Mouse (Mus musculus): ENCODE data around the gene Gli2.

Gli2 gene

DNA sequence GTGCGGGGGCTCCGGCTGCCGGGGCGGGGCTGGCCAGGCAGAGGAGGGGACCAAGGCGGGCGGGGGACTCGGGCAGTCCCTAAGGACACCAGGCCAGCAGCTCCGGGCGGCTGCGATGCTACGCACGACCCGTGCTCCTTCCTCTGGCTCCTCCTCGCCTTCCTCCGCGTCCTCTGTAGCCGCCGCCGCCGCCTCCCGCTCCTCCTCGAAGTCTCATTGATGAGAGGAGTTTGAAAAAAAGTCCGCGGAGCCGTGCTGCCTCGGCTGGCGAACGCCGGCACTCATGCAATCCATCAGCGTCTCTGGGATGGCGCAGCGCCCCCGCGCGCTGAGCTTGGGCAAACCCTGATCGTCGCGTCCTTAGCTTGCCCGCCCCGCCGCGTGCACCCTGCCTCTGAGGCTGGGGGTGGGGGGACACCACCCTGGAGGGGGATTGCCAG, at the start of gene Gli2:
TSS of gene Gli2 (minus strand) at position 218 of the 440 bp plus-strand sequence.
- peak; percentile 80 for DNase-seq

DNA sequence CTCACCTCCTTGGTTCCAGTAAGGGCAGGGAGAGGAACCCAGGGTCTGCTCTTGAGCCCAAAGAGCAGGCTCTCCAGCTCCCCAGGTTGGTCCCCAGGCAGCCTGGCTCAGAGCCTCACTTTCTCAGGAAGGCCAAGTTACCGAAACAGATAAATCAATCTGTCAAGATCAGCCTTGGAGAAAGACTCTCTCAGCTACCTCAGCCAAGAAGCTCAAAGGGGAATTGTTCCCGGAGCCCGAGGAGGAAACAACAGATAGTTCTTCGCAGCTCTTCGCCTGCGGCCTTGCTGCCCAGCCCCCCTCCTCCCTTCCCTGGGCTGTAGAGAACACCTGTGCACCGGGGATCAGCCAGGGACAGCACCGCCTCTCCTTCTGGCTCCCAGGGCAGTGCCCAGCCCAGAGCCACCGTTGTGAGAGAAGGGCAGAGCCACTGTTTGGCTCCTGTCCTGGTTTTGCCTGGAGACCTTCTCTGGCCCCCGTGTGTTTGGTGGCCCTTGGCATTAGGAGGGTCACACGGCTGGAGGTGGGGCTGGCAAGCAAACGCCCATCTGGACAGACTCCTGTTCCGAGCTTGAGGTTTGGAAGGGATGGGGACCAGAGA, 44.6 kb upstream of the Gli2 start:
- no peak for DNase-seq

GRCm38 (mm10) chr1:119093739-119094138, 40.3 kb upstream of the Gli2 start:
- peak; percentile 81 for DNase-seq

- DNase-seq: peak; percentile 34
Measured at GRCm38 (mm10) chr1:119089887-119090620, 36.6 kb upstream of the Gli2 start.

- DNase-seq: peak; percentile 91
Measured at GRCm38 (mm10) chr1:119087539-119087938, 34.1 kb upstream of the Gli2 start.

GRCm38 (mm10) chr1:119085771-119086170, 32.4 kb upstream of the Gli2 start:
- no peak for DNase-seq

DNA sequence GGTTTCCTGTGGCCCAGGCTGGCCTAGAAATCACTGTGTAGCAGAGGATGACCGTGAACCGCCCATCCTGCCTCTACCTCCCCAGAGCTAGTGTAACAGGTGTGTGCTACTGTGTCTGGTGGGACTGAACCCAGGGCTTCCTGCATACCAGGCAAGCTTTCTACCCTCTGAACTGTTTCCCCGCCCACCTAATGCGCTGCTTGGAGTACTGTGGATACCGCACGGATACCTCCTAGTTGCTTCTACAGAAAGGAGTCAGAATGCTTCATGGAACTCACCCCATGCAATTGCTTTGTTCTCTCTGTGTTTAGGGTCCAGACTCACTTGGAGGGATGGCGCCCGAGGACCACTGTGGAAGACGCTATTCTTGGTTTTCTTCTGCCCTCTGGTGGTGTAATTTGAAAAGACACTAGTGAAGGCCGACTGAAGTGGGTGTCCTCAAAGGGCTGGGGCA, 30.1 kb upstream of the Gli2 start:
- peak; percentile 73 for DNase-seq

DNA sequence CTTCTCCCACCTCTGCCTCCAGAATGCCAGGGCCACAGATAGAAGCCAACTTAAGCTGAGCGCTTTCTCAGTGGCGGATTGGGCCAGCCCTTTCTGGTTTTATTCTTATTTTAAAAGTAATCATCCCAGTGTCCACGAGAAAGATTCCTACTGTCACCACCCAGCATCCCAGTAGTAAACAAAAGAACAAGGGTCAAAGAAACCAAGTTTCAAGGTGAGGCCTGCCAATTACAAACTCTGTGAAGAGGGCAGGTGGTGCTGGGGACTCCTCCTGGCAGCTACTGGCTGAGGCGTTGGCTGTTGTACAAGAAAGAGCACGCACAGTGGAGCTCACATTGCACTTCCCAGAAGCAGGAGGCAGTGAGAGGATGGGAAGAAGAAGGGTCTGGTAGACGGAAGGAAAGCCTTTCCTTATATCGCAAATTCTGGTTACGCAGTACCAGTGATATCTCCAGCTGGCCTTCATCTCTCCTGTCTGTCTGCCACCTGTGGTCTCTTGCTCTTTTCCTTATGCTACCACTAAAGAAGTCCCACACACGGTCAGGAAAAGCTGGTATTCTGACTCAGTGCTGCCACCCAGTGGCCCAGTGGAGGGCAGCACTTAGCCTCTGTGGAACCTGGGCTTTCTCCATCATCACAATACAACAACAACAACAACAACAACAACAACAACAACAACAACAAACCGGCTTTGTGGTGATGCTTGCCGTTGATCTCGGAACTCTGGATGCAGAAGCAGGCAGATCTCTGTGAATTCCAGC, 29.0 kb upstream of the Gli2 start:
- DNase-seq: peak; percentile 67

DNA sequence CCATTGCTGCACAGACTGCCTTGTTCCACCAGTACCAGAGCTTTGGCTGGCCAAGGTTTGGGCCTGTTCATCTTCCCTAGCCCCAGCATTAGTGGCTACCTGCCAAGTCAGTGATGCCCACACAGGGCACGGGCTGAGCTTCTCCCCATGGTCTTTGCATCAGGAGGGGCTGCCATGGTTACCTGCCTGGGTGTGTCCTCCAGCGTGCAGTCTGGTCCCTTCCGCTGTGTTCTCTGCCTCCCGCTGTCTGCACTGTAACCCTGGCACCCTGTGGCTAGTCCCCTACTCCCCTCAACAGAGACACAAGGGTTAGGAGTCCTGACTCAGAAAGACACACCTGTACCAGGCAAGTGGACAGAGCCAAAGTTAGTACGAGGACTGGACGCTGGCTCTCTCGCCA, 24.5 kb upstream of the Gli2 start:
- no peak for DNase-seq

- no peak for DNase-seq
Measured at GRCm38 (mm10) chr1:119076333-119076732, 22.9 kb upstream of the Gli2 start.

DNA sequence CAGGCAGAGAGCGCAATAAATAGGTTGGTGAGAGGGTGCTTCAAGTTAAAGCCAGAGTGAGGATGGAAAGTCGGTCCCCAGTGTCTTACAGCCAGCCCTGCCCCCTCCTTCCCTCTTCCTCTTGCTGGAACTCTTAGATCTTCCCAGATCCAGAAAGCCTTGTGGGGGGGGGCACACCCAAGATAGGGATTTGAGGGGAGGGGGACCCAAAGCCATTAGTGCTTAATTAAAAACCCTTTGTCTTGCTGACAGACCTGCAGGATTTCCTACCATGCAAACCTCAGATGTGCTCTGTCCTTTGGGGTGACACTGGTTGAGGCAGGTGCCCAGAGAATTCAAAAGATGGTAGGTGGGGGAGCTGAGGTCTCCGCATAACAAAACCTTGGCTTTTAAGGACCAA, 22.5 kb upstream of the Gli2 start:
- DNase-seq: no peak

GRCm38 (mm10) chr1:119075500-119075899, 22.1 kb upstream of the Gli2 start:
- DNase-seq: no peak

- DNase-seq: no peak
Measured at GRCm38 (mm10) chr1:119074910-119075309, 21.5 kb upstream of the Gli2 start.

DNA sequence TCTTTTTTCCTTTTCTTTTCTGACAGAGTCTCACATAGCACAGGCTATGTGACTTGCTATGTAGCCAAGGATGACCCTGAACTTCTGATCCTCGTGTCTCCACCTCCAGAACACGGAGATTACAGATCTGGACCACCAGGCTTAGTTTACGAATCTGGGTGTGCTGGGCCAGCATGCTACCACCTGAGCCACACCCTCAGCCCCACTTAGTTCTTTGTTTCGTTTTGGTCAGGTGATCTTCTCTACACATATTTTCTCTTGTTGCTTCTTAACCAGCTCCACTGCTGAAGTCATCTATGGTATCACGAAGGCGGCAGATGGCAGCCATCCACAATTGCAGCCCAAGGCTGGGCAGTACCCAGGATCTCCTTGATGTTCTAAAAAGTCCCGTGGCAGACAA, 20.5 kb upstream of the Gli2 start:
- no peak for DNase-seq

GRCm38 (mm10) chr1:119064892-119065671, 11.7 kb upstream of the Gli2 start:
- no peak for DNase-seq

DNA sequence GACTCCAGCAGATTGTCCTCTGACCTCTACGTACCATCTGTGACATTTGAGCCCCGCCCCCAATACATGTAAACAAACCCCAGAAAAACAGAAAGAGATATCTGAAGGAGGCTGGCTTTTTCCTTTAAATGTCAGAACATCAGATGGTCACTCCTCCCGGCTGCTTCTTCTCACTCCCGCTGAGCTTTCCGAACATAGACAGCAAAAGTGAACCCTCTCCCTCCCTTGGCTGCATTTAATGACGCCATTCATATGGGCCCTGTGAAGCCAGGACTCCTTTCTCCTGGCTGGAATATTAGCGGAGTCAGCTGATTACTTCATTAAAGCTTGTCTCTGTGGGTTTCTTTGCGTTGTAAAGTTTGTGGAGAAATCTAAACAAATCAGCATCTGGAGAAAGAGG, 3.1 kb upstream of the Gli2 start:
- DNase-seq: no peak

- no peak for DNase-seq
Measured at GRCm38 (mm10) chr1:119055801-119056200, 2.4 kb upstream of the Gli2 start.

GRCm38 (mm10) chr1:119054468-119054867, 1.0 kb upstream of the Gli2 start:
- DNase-seq: no peak

- DNase-seq: no peak
Measured at GRCm38 (mm10) chr1:119053872-119054354, 494 bp upstream of the Gli2 start.

DNA sequence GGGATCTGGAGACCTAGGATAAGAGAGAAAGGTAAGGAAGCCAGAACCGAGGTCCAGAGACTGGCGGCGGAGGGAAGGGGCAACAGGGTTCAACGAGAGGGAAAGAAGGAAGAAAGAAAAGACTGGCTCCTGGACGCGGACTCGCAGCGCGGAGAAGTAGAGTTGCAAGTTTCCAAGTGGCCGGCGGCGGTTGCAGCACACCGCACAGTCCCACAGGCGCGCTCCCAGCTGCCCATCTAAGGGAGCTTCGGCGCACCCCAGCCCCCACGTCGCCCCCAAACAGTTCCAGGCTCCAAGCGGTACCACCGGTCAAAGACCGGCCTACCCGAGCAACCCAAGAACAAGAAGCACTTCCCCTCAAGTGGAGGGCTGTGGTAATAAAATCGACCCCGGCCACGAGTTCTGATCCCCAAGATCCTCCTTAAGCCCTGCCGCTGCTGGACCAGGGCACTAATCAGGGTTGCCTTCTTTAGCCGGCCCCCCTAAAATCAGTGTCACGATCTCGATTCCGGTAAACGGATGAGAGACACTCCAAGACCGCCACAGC, 715 bp downstream of the Gli2 start:
- DNase-seq: no peak

DNA sequence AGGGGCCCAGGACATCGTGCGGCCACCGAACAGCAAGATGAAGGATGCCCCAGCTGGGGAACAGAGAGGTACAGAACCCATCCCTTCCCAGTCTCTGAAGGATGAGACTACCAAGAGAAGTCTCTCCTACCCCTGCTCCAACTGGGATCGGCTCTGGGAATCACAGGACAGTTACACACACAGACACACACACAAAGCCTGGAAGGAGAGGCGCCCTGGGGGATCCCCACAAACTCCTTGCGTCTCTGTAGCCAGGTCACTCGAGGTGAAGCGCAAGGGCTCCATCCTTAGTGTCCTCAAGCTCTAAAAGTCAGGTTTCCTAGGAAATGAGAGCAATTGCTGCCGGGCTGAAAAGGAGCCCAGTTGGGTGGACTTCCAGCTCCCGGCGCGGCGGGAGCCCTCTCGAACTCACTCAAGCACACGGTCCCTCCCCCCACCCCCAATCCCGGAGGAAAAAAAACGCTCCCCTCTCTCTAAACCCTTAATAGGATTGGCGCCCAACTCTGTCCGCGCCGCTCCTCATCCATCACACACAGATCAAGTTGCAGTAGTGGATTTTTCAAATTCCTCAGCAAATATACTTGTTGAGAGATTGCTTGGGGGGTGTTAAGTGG, 1.4 kb downstream of the Gli2 start:
- DNase-seq: no peak

All from lung, postnatal 36 days (tissue).